Mouse (Mus musculus): ENCODE data around the gene Olfr1535. TPM values are rescaled to one million over a fixed set of nuclear protein-coding genes. Genes with fewer than 3 reads are reported as not detected.
A peak's percentile ranks its signal among the peaks of the same experiment; 100 is the strongest.

Olfr1535 gene
- 0.04 TPM in 1 of 2 replicates, not detected in the other for polyA plus RNA-seq (2015; fragmentation: Nextera tagmentation; extraction: Ambion mirVana)

GRCm38 (mm10) chr13:21559793-21560192 is at the start of gene Olfr1535:
Olfr1535 (minus strand) TSS chr13:21559893.
- Histone ChIP-seq H3K27ac (ENCODE audit: low read length) (no peak within 1 kb of the TSS), H3K4me3 (ENCODE audit: low read length) (no peak within 1 kb of the TSS), H3K9ac (ENCODE audit: low read length) (no peak within 1 kb of the TSS), H3K36me3 (ENCODE audit: control insufficient read depth, insufficient read depth, low read length) (no peaks in the 10 kb centered on the region), H3K4me2 (ENCODE audit: low read depth, low read length) (no peak within 1 kb of the TSS), H3K27me3 (ENCODE audit: control insufficient read depth, insufficient read depth, low read depth, low read length) (no peaks in the 10 kb centered on the region), H3K9me3 (ENCODE audit: control insufficient read depth, low read length) (no peaks in the 10 kb centered on the region), H3K4me1 (replicated peaks; ENCODE audit: control insufficient read depth, insufficient read depth, low read length) (no peaks in the 10 kb centered on the region)
- 46% methylated on average over 1 of the region's 1 CpGs for WGBS
- no peak for ATAC-seq (ENCODE audit: low read depth)

GRCm38 (mm10) chr13:21591618-21592017 is 31.9 kb upstream of the Olfr1535 start:
- Histone ChIP-seq H3K27me3 (ENCODE audit: control insufficient read depth, insufficient read depth, low read depth, low read length) (no peaks in the 10 kb centered on the region), H3K27ac (ENCODE audit: low read length) (no peak overlapping the region)

GRCm38 (mm10) chr13:21581659-21582058 is 22.0 kb upstream of the Olfr1535 start, which contains the start of gene Olfr1364:
Olfr1364 (minus strand) TSS chr13:21581759.
- no peak for ATAC-seq (ENCODE audit: low read depth)
- no peak within 1 kb of the TSS for H3K27ac ChIP-seq (ENCODE audit: low read length)
- WGBS, result 84% methylated on average over 2 of the region's 2 CpGs
- H3K4me1 ChIP-seq (replicated peaks; ENCODE audit: control insufficient read depth, insufficient read depth, low read length), result no peaks in the 10 kb centered on the region
- no peak within 1 kb of the TSS for H3K9ac ChIP-seq (ENCODE audit: low read length)
- no peak within 1 kb of the TSS for H3K4me2 ChIP-seq (ENCODE audit: low read depth, low read length)
- H3K9me3 ChIP-seq (ENCODE audit: control insufficient read depth, low read length), result no peaks in the 10 kb centered on the region
- no peaks in the 10 kb centered on the region for H3K36me3 ChIP-seq (ENCODE audit: control insufficient read depth, insufficient read depth, low read length)
- H3K27me3 ChIP-seq (ENCODE audit: control insufficient read depth, insufficient read depth, low read depth, low read length), result no peaks in the 10 kb centered on the region
- H3K4me3 ChIP-seq (ENCODE audit: low read length), result no peak within 1 kb of the TSS

More at GRCm38 (mm10) chr13:21591618-21592017, 31.9 kb upstream of the Olfr1535 start:
- Histone ChIP-seq H3K4me2 (ENCODE audit: low read depth, low read length) (no peak overlapping the region), H3K4me1 (replicated peaks; ENCODE audit: control insufficient read depth, insufficient read depth, low read length) (no peaks in the 10 kb centered on the region), H3K9ac (ENCODE audit: low read length) (no peak overlapping the region), H3K9me3 (ENCODE audit: control insufficient read depth, low read length) (no peaks in the 10 kb centered on the region), H3K4me3 (ENCODE audit: low read length) (no peak overlapping the region), H3K36me3 (ENCODE audit: control insufficient read depth, insufficient read depth, low read length) (no peaks in the 10 kb centered on the region)
- 55% methylated on average over 2 of the region's 2 CpGs for WGBS
- no peak for ATAC-seq (ENCODE audit: low read depth)

GRCm38 (mm10) chr13:21550416-21551110 is 9.1 kb downstream of the Olfr1535 start:
- H3K4me1 ChIP-seq (replicated peaks; ENCODE audit: control insufficient read depth, insufficient read depth, low read length), result no peaks in the 10 kb centered on the region
- H3K27ac ChIP-seq (ENCODE audit: low read length), result no peak overlapping the region
- no peak overlapping the region for H3K4me3 ChIP-seq (ENCODE audit: low read length)
- no peaks in the 10 kb centered on the region for H3K36me3 ChIP-seq (ENCODE audit: control insufficient read depth, insufficient read depth, low read length)
- WGBS, result 27% methylated on average over 3 of the region's 3 CpGs
- ATAC-seq (ENCODE audit: low read depth), result no peak
- H3K27me3 ChIP-seq (ENCODE audit: control insufficient read depth, insufficient read depth, low read depth, low read length), result no peaks in the 10 kb centered on the region
- no peaks in the 10 kb centered on the region for H3K9me3 ChIP-seq (ENCODE audit: control insufficient read depth, low read length)
- H3K4me2 ChIP-seq (ENCODE audit: low read depth, low read length), result no peak overlapping the region
- no peak overlapping the region for H3K9ac ChIP-seq (ENCODE audit: low read length)

GRCm38 (mm10) chr13:21549487-21549886 is 10.2 kb downstream of the Olfr1535 start:
- Histone ChIP-seq H3K9me3 (ENCODE audit: control insufficient read depth, low read length) (no peaks in the 10 kb centered on the region), H3K27me3 (ENCODE audit: control insufficient read depth, insufficient read depth, low read depth, low read length) (no peaks in the 10 kb centered on the region), H3K4me3 (ENCODE audit: low read length) (no peak overlapping the region), H3K4me1 (replicated peaks; ENCODE audit: control insufficient read depth, insufficient read depth, low read length) (no peaks in the 10 kb centered on the region), H3K36me3 (ENCODE audit: control insufficient read depth, insufficient read depth, low read length) (no peaks in the 10 kb centered on the region), H3K4me2 (ENCODE audit: low read depth, low read length) (no peak overlapping the region), H3K9ac (ENCODE audit: low read length) (no peak overlapping the region), H3K27ac (ENCODE audit: low read length) (no peak overlapping the region)
- 83% methylated on average over 3 of the region's 3 CpGs for WGBS
- no peak for ATAC-seq (ENCODE audit: low read depth)

GRCm38 (mm10) chr13:21542708-21543107 is 17.0 kb downstream of the Olfr1535 start, which contains the start of gene Olfr1366:
Olfr1366 (minus strand) TSS chr13:21542808.
- no peak within 1 kb of the TSS for H3K9ac ChIP-seq (ENCODE audit: low read length)
- H3K4me3 ChIP-seq (ENCODE audit: low read length), result no peak within 1 kb of the TSS
- WGBS, result 75% methylated on average over 1 of the region's 1 CpGs
- H3K9me3 ChIP-seq (ENCODE audit: control insufficient read depth, low read length), result no peaks in the 10 kb centered on the region
- H3K27me3 ChIP-seq (ENCODE audit: control insufficient read depth, insufficient read depth, low read depth, low read length), result peaks cover 2% of the 10 kb centered on the region; the same call in 1 of the 2 replicates
- no peak for ATAC-seq (ENCODE audit: low read depth)
- H3K27ac ChIP-seq (ENCODE audit: low read length), result no peak within 1 kb of the TSS
- H3K4me1 ChIP-seq (replicated peaks; ENCODE audit: control insufficient read depth, insufficient read depth, low read length), result no peaks in the 10 kb centered on the region
- H3K4me2 ChIP-seq (ENCODE audit: low read depth, low read length), result no peak within 1 kb of the TSS
- H3K36me3 ChIP-seq (ENCODE audit: control insufficient read depth, insufficient read depth, low read length), result no peaks in the 10 kb centered on the region

- Histone ChIP-seq H3K27ac (ENCODE audit: low read length) (peak within 1 kb of the TSS; percentile 94), H3K9ac (ENCODE audit: low read length) (peak within 1 kb of the TSS; percentile 96), H3K4me3 (ENCODE audit: low read length) (peak within 1 kb of the TSS; percentile 79), H3K4me1 (replicated peaks; ENCODE audit: control insufficient read depth, insufficient read depth, low read length) (peaks cover 5% of the 10 kb centered on the region), H3K27me3 (ENCODE audit: control insufficient read depth, insufficient read depth, low read depth, low read length) (no peaks in the 10 kb centered on the region), H3K4me2 (ENCODE audit: low read depth, low read length) (peak within 1 kb of the TSS; percentile 74), H3K9me3 (ENCODE audit: control insufficient read depth, low read length) (no peaks in the 10 kb centered on the region), H3K36me3 (ENCODE audit: control insufficient read depth, insufficient read depth, low read length) (peaks cover 7% of the 10 kb centered on the region)
- WGBS, result 0% methylated on average over 39 of the region's 39 CpGs
- ATAC-seq (ENCODE audit: low read depth), result peak; percentile 100
These were observed 28.9 kb downstream of the Olfr1535 start, which contains the start of gene Zkscan8 for GRCm38 (mm10) chr13:21530781-21531201. Zkscan8 (minus strand) TSS chr13:21531120.

- peak overlapping the region; percentile 58 for H3K4me2 ChIP-seq (ENCODE audit: low read depth, low read length)
- peak overlapping the region; percentile 39 for H3K4me3 ChIP-seq (ENCODE audit: low read length)
- H3K27ac ChIP-seq (ENCODE audit: low read length), result no peak overlapping the region
- no peak for ATAC-seq (ENCODE audit: low read depth)
- no peaks in the 10 kb centered on the region for H3K9me3 ChIP-seq (ENCODE audit: control insufficient read depth, low read length)
- H3K36me3 ChIP-seq (ENCODE audit: control insufficient read depth, insufficient read depth, low read length), result peaks cover 9% of the 10 kb centered on the region
- H3K27me3 ChIP-seq (ENCODE audit: control insufficient read depth, insufficient read depth, low read depth, low read length), result no peaks in the 10 kb centered on the region
- H3K9ac ChIP-seq (ENCODE audit: low read length), result peak overlapping the region; percentile 52
- 29% methylated on average over 7 of the region's 7 CpGs for WGBS
- peaks cover 5% of the 10 kb centered on the region for H3K4me1 ChIP-seq (replicated peaks; ENCODE audit: control insufficient read depth, insufficient read depth, low read length)
These were observed 29.6 kb downstream of the Olfr1535 start for GRCm38 (mm10) chr13:21530136-21530535.

- WGBS, result under 1% methylated on average over 21 of the region's 21 CpGs
- H3K9me3 ChIP-seq (ENCODE audit: control insufficient read depth, low read length), result no peaks in the 10 kb centered on the region
- peak; percentile 100 for ATAC-seq (ENCODE audit: low read depth)
- no peaks in the 10 kb centered on the region for H3K27me3 ChIP-seq (ENCODE audit: control insufficient read depth, insufficient read depth, low read depth, low read length)
- peak overlapping the region; percentile 63 for H3K4me2 ChIP-seq (ENCODE audit: low read depth, low read length)
- peak overlapping the region; percentile 71 for H3K9ac ChIP-seq (ENCODE audit: low read length)
- H3K4me1 ChIP-seq (replicated peaks; ENCODE audit: control insufficient read depth, insufficient read depth, low read length), result no peaks in the 10 kb centered on the region; the same call in 1 of the 2 replicates
- H3K27ac ChIP-seq (ENCODE audit: low read length), result peak overlapping the region; percentile 77
- no peaks in the 10 kb centered on the region for H3K36me3 ChIP-seq (ENCODE audit: control insufficient read depth, insufficient read depth, low read length)
- peak overlapping the region; percentile 61 for H3K4me3 ChIP-seq (ENCODE audit: low read length)
These were observed 53.5 kb downstream of the Olfr1535 start for GRCm38 (mm10) chr13:21506221-21506649.

Data from lung, embryonic 16.5 days (tissue).